Mouse (Mus musculus): ENCODE results near the gene Mgat3.

Mgat3 gene

GRCm38 (mm10) chr15:80232331-80232730 is 58.8 kb downstream of the Mgat3 start:
- DNase-seq: no peak

GRCm38 (mm10) chr15:80233053-80233452 is 59.5 kb downstream of the Mgat3 start:
- no peak for DNase-seq

- DNase-seq: peak; percentile 99
These were observed 60.4 kb downstream of the Mgat3 start, which contains the start of gene Mief1 for GRCm38 (mm10) chr15:80233733-80234509. Gene Mief1, plus strand, starts transcription at chr15:80234018.

GRCm38 (mm10) chr15:80235535-80235934 is 62.0 kb downstream of the Mgat3 start, which contains the start of gene AC140267.1:
Gene AC140267.1, plus strand, starts transcription at chr15:80235835.
- DNase-seq: no peak

- no peak for DNase-seq
These were observed 74.6 kb downstream of the Mgat3 start for GRCm38 (mm10) chr15:80248135-80248534.

- no peak for DNase-seq
These were observed 75.1 kb downstream of the Mgat3 start for GRCm38 (mm10) chr15:80248596-80248995.

GRCm38 (mm10) chr15:80249672-80250071 is 76.2 kb downstream of the Mgat3 start:
- no peak for DNase-seq

GRCm38 (mm10) chr15:80250586-80250985 is 77.1 kb downstream of the Mgat3 start:
- no peak for DNase-seq

- no peak for DNase-seq
These were observed 80.0 kb downstream of the Mgat3 start for GRCm38 (mm10) chr15:80253530-80253929.

GRCm38 (mm10) chr15:80254207-80254606 is 80.7 kb downstream of the Mgat3 start:
- DNase-seq: no peak

GRCm38 (mm10) chr15:80254847-80255645 is 81.5 kb downstream of the Mgat3 start, which contains the start of gene Atf4:
Gene Atf4, plus strand, starts transcription at chr15:80255184.
- peak; percentile 99 for DNase-seq

- peak; percentile 72 for DNase-seq
These were observed 82.2 kb downstream of the Mgat3 start for GRCm38 (mm10) chr15:80255646-80256121.

- no peak for DNase-seq
These were observed 82.7 kb downstream of the Mgat3 start for GRCm38 (mm10) chr15:80256242-80256641.

GRCm38 (mm10) chr15:80256656-80257601 is 83.4 kb downstream of the Mgat3 start:
- no peak for DNase-seq

GRCm38 (mm10) chr15:80257602-80258239 is 84.2 kb downstream of the Mgat3 start:
- no peak for DNase-seq

- no peak for DNase-seq
These were observed 85.0 kb downstream of the Mgat3 start for GRCm38 (mm10) chr15:80258240-80259170.

GRCm38 (mm10) chr15:80259406-80260045 is 86.0 kb downstream of the Mgat3 start:
- no peak for DNase-seq

GRCm38 (mm10) chr15:80260677-80261076 is 87.2 kb downstream of the Mgat3 start:
- DNase-seq: peak; percentile 69

GRCm38 (mm10) chr15:80261100-80261499 is 87.6 kb downstream of the Mgat3 start:
- no peak for DNase-seq
